Mouse (Mus musculus) lung, adult 2 months (tissue): ENCODE data around the gene Naif1. TPM values are rescaled to one million over a fixed set of nuclear protein-coding genes. Genes with fewer than 3 reads are reported as not detected.

ENCODE experiments used
- DNase-seq: peaks from one replicate; pipeline ENCODE4 v3.0.0; 2022
- H3K4me1 ChIP-seq: fragments of 200-500 bp; 2 replicates; pipeline ENCODE4 v1.6.1; 2011; ENCODE audit warnings: low read length; ENCODE audit not compliant: control insufficient read depth, insufficient read depth
- H3K4me3 ChIP-seq: fragments of 200-500 bp; replicated peaks from 2 replicates; pipeline ENCODE3; 2011; ENCODE audit warnings: low read depth, mild to moderate bottlenecking, control low read depth, low read length; ENCODE audit errors: extremely low read depth
- CTCF ChIP-seq: fragments of 200-500 bp; IDR thresholded peaks from 2 replicates; pipeline ENCODE4 v1.5.1; 2011; ENCODE audit warnings: mild to moderate bottlenecking, low read length, control low read depth; ENCODE audit not compliant: insufficient read depth
- POLR2A ChIP-seq: fragments of 200-500 bp; IDR thresholded peaks from 2 replicates; pipeline ENCODE4 v1.6.1; 2011; ENCODE audit warnings: low read depth, mild to moderate bottlenecking, control low read depth, low read length, borderline replicate concordance; ENCODE audit errors: extremely low read depth
- WGBS: fragments of 180-500 bp; shearing (Covaris S2); methylation state at CpG from one replicate; pipeline ENCODE4 v1.1.7; 2018; 5-methylcytosine and 5-hydroxymethylcytosine counted together
- polyA plus RNA-seq: library from polyadenylated mRNA; depleted of rRNA; stranded (reverse); fragments of >200 nt; gene quantifications from 2 replicates; pipeline ENCODE4 v1.2.3, GENCODE M21; 2012

Naif1 gene
- polyA plus RNA-seq, 1 experiment: 5.1 TPM

GRCm38 (mm10) chr2:32417486-32417885 lies 32.8 kb upstream of the Naif1 start:
- WGBS: 85% methylated on average over 8 of the region's 8 CpGs
- H3K4me1 ChIP-seq: peaks cover 11% of the 10 kb centered on the region
- DNase-seq: no peak
- no peak for TF ChIP-seq CTCF
- no peak for TF ChIP-seq POLR2A
- H3K4me3 ChIP-seq: no peak overlapping the region

- TF ChIP-seq CTCF (no peak), POLR2A (no peak)
- no peak overlapping the region for H3K4me3 ChIP-seq
- DNase-seq: no peak
- WGBS: 85% methylated on average over 12 of the region's 12 CpGs
- peaks cover 19% of the 10 kb centered on the region for H3K4me1 ChIP-seq
These were observed 31.7 kb upstream of the Naif1 start for GRCm38 (mm10) chr2:32418430-32419151.

- peaks cover 22% of the 10 kb centered on the region for H3K4me1 ChIP-seq
- TF ChIP-seq POLR2A (no peak), CTCF (no peak)
- peak; percentile 62 for DNase-seq
- no peak overlapping the region for H3K4me3 ChIP-seq
- WGBS: 59% methylated on average over 3 of the region's 3 CpGs
These were observed 30.9 kb upstream of the Naif1 start for GRCm38 (mm10) chr2:32419359-32419758.

GRCm38 (mm10) chr2:32420066-32420608 lies 30.1 kb upstream of the Naif1 start:
- Histone ChIP-seq H3K4me3 (no peak overlapping the region), H3K4me1 (peaks cover 30% of the 10 kb centered on the region)
- 85% methylated on average over 12 of the region's 12 CpGs for WGBS
- no peak for TF ChIP-seq POLR2A
- no peak for TF ChIP-seq CTCF
- DNase-seq: no peak

GRCm38 (mm10) chr2:32420647-32421046 lies 29.6 kb upstream of the Naif1 start:
- 82% methylated on average over 6 of the region's 6 CpGs for WGBS
- Histone ChIP-seq H3K4me1 (peaks cover 30% of the 10 kb centered on the region), H3K4me3 (no peak overlapping the region)
- TF ChIP-seq CTCF: no peak
- no peak for TF ChIP-seq POLR2A
- DNase-seq: no peak

- Histone ChIP-seq H3K4me3 (no peak overlapping the region), H3K4me1 (peaks cover 30% of the 10 kb centered on the region)
- 78% methylated on average over 6 of the region's 6 CpGs for WGBS
- TF ChIP-seq POLR2A: no peak
- TF ChIP-seq CTCF: no peak
- no peak for DNase-seq
These were observed 28.4 kb upstream of the Naif1 start for GRCm38 (mm10) chr2:32421851-32422251.

GRCm38 (mm10) chr2:32423481-32424331 lies 26.6 kb upstream of the Naif1 start:
- Histone ChIP-seq H3K4me1 (peaks cover 42% of the 10 kb centered on the region), H3K4me3 (peak overlapping the region; percentile 61)
- WGBS: 10% methylated on average over 14 of the region's 14 CpGs
- TF ChIP-seq POLR2A: peak; percentile 55; the same call in 1 of the 2 replicates
- no peak for TF ChIP-seq CTCF
- DNase-seq: peak; percentile 80

DNA sequence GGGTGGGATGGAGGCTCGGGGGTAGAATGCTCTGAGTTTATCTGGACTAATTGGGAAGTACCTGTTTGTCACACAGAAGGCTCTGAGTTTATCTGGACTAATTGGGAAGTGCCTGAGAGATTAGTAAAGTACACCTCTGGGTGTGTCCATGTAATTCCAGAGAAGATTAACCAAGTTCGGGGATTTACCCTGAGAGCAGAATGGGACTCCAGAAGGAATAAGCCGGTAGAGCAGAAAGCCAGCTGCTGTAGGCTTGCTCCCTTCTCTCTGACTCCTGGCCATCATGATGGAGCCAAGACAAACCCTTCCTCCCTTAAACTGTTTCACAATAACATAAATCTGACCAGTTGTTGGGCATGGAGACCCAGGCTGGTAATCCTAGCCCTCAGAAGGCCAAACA lies 25.5 kb upstream of the Naif1 start:
- WGBS: 44% methylated on average over 3 of the region's 3 CpGs
- peaks cover 50% of the 10 kb centered on the region for H3K4me1 ChIP-seq
- no peak for TF ChIP-seq POLR2A
- no peak for TF ChIP-seq CTCF
- no peak overlapping the region for H3K4me3 ChIP-seq
- no peak for DNase-seq

- 71% methylated on average over 5 of the region's 5 CpGs for WGBS
- DNase-seq: no peak
- Histone ChIP-seq H3K4me1 (peaks cover 50% of the 10 kb centered on the region), H3K4me3 (no peak overlapping the region)
- no peak for TF ChIP-seq CTCF
These were observed 24.7 kb upstream of the Naif1 start for GRCm38 (mm10) chr2:32425568-32425967.

GRCm38 (mm10) chr2:32426141-32426540 lies 24.1 kb upstream of the Naif1 start:
- no peak for TF ChIP-seq POLR2A
- no peak for TF ChIP-seq CTCF
- Histone ChIP-seq H3K4me3 (no peak overlapping the region), H3K4me1 (peaks cover 50% of the 10 kb centered on the region)
- DNase-seq: no peak
- 91% methylated on average over 1 of the region's 1 CpGs for WGBS
